Mouse (Mus musculus) gastrocnemius, adult 8-10 months (tissue): ENCODE measurements around the gene Slc2a10. TPM values are rescaled to one million over a fixed set of nuclear protein-coding genes. Genes with fewer than 3 reads are reported as not detected.

Source experiments
- DNase-seq, 2 experiments: peaks; one replicate each; pipeline ENCODE4 v3.0.0; 2022; ENCODE audit warnings: low spot score in 2 of 2
- total RNA-seq, 4 experiments: library from RNA; stranded (reverse); gene quantifications; 2 replicates each; pipeline ENCODE4 v1.2.4; 2022

The Slc2a10 gene
- total RNA-seq, 4 experiments from 2014 or later = 0.68 to 1.5 (median 1.0) TPM

- no peak for DNase-seq
Observed at GRCm38 (mm10) chr2:165559506-165560235, 56.1 kb downstream of the Slc2a10 start.

- DNase-seq = no peak
Observed at GRCm38 (mm10) chr2:165561861-165562260, 58.3 kb downstream of the Slc2a10 start.

DNA sequence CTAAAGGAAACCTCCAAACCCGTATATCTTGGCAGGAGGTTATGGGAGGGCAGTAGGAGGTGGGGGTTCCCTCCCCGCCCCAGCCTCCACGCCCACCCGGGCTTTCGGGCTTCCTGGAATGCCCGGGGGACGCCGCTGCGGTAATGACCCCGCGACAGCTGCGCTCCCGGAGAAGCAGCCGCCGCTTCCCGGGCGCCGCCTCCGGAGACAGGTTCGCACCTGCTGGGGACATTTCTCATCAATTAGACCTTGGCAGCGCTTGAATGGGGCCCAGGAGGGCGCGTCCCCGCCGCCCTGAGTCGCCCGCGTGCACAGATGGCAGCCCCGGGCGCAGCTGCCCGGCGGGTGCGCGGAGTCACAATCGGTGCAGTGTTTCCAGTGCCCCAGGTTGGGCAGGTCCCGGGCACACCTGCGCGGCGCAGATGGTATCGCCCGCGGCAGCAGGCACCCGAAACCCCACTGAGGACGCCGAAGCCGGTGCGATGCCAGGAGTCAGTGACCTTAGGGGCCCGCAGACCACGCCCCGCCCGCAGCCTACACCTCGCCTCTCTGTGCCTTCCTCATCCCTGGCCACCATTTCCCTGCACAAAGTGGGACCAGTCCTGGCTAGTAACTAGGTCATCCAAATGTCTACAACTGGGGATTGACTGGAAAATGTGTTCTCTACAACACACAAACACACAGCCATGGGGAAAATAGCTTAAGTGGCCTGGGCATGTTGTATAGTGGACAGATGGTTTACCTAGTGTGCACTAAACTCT lies 59.9 kb downstream of the Slc2a10 start:
- DNase-seq = no peak

DNA sequence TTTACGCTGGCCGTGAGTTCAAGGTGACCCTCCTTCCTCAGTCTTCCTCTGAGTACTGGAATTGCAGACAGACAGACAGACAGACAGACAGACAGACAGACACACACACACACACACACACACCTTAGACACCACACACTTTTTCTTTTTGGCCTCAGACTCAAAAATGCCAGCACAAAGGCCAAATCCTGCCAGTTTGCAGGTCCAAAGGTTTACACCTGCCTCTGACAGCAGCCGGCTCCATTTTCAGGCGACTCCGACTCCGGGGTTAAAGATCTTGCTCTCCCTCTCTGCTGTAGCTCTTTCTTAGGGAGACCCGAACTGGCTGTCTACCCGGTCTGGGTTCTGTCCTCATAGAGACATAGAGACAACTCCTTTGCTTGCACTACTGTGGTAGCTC lies 60.5 kb downstream of the Slc2a10 start:
- DNase-seq = no peak

GRCm38 (mm10) chr2:165564620-165565019 lies 61.0 kb downstream of the Slc2a10 start:
- no peak for DNase-seq

DNA sequence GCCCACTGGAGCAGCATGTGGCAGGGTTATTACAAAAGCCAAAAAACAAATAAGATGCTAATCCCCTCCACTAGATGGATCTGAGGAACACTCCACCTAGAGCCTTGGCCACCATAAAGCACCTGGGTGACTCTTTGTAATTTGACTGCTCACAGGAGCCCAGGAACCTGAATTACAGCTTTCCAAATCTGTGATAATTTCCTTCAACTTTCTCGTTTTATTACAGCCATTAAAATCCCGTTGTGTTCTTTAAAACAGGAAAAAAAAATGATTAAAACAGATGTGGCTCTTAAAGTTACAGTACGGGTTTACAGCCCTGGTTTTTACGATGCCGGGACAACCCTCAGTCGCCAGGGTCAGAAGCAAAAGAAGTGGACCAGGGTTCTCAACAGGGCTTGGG lies 63.3 kb downstream of the Slc2a10 start:
- no peak for DNase-seq

DNA sequence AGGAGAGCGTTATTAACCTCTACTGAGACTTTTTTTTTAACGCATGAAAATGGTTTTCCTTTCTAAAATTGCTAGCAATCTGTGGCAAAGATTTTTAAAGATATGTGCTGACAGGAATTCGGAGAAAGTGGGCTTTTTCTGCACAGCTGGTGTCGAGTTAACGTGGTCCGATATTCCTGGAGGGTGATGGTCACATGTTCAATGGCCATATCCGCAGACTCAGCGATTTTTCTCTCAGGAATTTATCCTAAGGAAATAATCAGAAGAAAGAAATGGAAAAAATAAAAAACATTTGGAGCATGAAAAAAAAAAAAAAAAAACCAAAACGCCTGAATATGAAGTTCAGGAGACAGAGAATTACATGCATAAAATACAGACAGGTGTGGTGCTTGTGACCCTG lies 64.2 kb downstream of the Slc2a10 start:
- DNase-seq = no peak

DNA sequence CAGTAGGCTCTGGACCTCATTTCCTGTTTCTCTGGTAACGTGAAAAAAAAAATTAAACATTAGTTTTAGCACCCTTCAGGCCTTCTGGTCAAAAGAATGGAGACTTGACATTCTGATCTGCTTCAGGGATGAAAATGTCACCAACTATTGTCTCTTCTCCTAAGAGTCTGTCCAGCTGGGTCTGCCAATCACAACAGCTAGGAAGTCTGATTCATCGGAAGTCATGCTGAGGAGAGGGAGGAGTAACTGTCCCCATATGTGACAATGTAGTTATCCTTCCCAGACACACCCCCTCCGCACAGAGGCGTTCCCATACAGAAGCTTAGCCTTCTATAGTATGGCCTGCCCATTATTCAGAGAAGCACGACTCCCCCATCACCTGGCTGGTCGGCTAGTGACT lies 65.3 kb downstream of the Slc2a10 start:
- no peak for DNase-seq

Other genes starting within 250 kb of the Slc2a10 start
- gene Slc35c2, start 215.9 kb upstream of the Slc2a10 start, total RNA-seq = 10 to 100 TPM; 20.6 to 26.6 (median 23.2) TPM
- 10 to 100 TPM; 11.0 to 13.2 (median 11.7) TPM for gene Elmo2, start 177.3 kb upstream of the Slc2a10 start, total RNA-seq
- gene Zfp663, start 135.1 kb upstream of the Slc2a10 start, total RNA-seq = not detected
- 1 to 10 TPM; 1.9 to 2.4 (median 2.2) TPM for gene Zfp334, start 115.5 kb upstream of the Slc2a10 start, total RNA-seq
- gene Ocstamp, start 103.4 kb upstream of the Slc2a10 start, total RNA-seq = under 1 TPM in 2 of 4 experiments, not detected in 2; 0.07 to 0.13 TPM
- under 1 TPM in 1 of 4 experiments, not detected in 3; 0.16 TPM for gene Slc13a3, start 30.6 kb upstream of the Slc2a10 start, total RNA-seq
- 10 to 100 TPM in 3 of 4 experiments, 1 to 10 TPM in 1; 9.2 to 11.5 (median 10.4) TPM for gene Trp53rka, start 10.5 kb upstream of the Slc2a10 start, total RNA-seq
- 1 to 10 TPM; 1.1 to 4.7 (median 1.7) TPM for gene Eya2, start 91.2 kb downstream of the Slc2a10 start, total RNA-seq